Mouse (Mus musculus): ENCODE results near the gene Lyrm2. TPM values are rescaled to one million over a fixed set of nuclear protein-coding genes. Genes with fewer than 3 reads are reported as not detected.

Lyrm2 gene
- total RNA-seq (2014; rRNA removed) = 31.9 and 33.1 TPM in 2 replicates
- polyA plus RNA-seq (2015; fragmentation: Nextera tagmentation; extraction: Ambion mirVana) = 114 and 118 TPM in 2 replicates

- H3K4me2 ChIP-seq (ENCODE audit: low read depth, low read length) = peak within 1 kb of the TSS; percentile 75
- DNase-seq (ENCODE audit: low spot score) (peak; percentile 89), ATAC-seq (peak; percentile 95)
- no peaks in the 10 kb centered on the region for H3K9me3 ChIP-seq (ENCODE audit: low read length)
- H3K27me3 ChIP-seq (ENCODE audit: insufficient read depth, low read length) = no peaks in the 10 kb centered on the region
- H3K36me3 ChIP-seq (ENCODE audit: insufficient read depth, low read length) = no peaks in the 10 kb centered on the region
- peak within 1 kb of the TSS; percentile 98 for H3K27ac ChIP-seq
- 2% methylated on average over 53 of the region's 53 CpGs for WGBS
- peak within 1 kb of the TSS; percentile 88 for H3K9ac ChIP-seq (replicated peaks; ENCODE audit: low read length)
- peaks cover 7% of the 10 kb centered on the region; the same call in 1 of the 2 replicates for H3K4me1 ChIP-seq (ENCODE audit: insufficient read depth, low read length)
- TF ChIP-seq CTCF (IDR thresholded peaks at IDR 0.05; ENCODE audit: low read depth) = no peak
- H3K4me3 ChIP-seq (ENCODE audit: low read length) = peak within 1 kb of the TSS; percentile 82
Measured at GRCm38 (mm10) chr4:32799966-32800576, at the start of gene Lyrm2. Gene Lyrm2, plus strand, starts transcription at chr4:32800253.

- H3K4me3 ChIP-seq (ENCODE audit: low read length) = no peak overlapping the region
- H3K36me3 ChIP-seq (ENCODE audit: insufficient read depth, low read length) = peaks cover 59% of the 10 kb centered on the region
- DNase-seq (ENCODE audit: low spot score) (no peak), ATAC-seq (no peak)
- no peak overlapping the region for H3K9ac ChIP-seq (replicated peaks; ENCODE audit: low read length)
- H3K27me3 ChIP-seq (ENCODE audit: insufficient read depth, low read length) = no peaks in the 10 kb centered on the region
- H3K9me3 ChIP-seq (ENCODE audit: low read length) = no peaks in the 10 kb centered on the region
- 76% methylated on average over 1 of the region's 1 CpGs for WGBS
- H3K27ac ChIP-seq = no peak overlapping the region
- no peak overlapping the region for H3K4me2 ChIP-seq (ENCODE audit: low read depth, low read length)
- TF ChIP-seq CTCF (IDR thresholded peaks at IDR 0.05; ENCODE audit: low read depth) = no peak
- no peaks in the 10 kb centered on the region for H3K4me1 ChIP-seq (ENCODE audit: insufficient read depth, low read length)
Measured at GRCm38 (mm10) chr4:32750711-32751110, 49.3 kb upstream of the Lyrm2 start.

- no peak overlapping the region for H3K4me3 ChIP-seq (ENCODE audit: low read length)
- no peak overlapping the region for H3K27ac ChIP-seq
- no peaks in the 10 kb centered on the region for H3K9me3 ChIP-seq (ENCODE audit: low read length)
- no peak for TF ChIP-seq CTCF (IDR thresholded peaks at IDR 0.05; ENCODE audit: low read depth)
- H3K4me2 ChIP-seq (ENCODE audit: low read depth, low read length) = no peak overlapping the region
- ATAC-seq = no peak
- WGBS = 94% methylated on average over 2 of the region's 2 CpGs
- DNase-seq (ENCODE audit: low spot score) = no peak
- no peaks in the 10 kb centered on the region for H3K4me1 ChIP-seq (ENCODE audit: insufficient read depth, low read length)
- no peaks in the 10 kb centered on the region for H3K27me3 ChIP-seq (ENCODE audit: insufficient read depth, low read length)
- H3K36me3 ChIP-seq (ENCODE audit: insufficient read depth, low read length) = peaks cover 58% of the 10 kb centered on the region
- H3K9ac ChIP-seq (replicated peaks; ENCODE audit: low read length) = no peak overlapping the region
Measured at GRCm38 (mm10) chr4:32757430-32757829, 42.6 kb upstream of the Lyrm2 start.

GRCm38 (mm10) chr4:32767471-32767870 is 32.6 kb upstream of the Lyrm2 start:
- TF ChIP-seq CTCF (IDR thresholded peaks at IDR 0.05; ENCODE audit: low read depth) = no peak
- H3K9me3 ChIP-seq (ENCODE audit: low read length) = no peaks in the 10 kb centered on the region
- no peak overlapping the region for H3K4me3 ChIP-seq (ENCODE audit: low read length)
- 74% methylated on average over 7 of the region's 7 CpGs for WGBS
- H3K27ac ChIP-seq = no peak overlapping the region
- no peak overlapping the region for H3K4me2 ChIP-seq (ENCODE audit: low read depth, low read length)
- H3K9ac ChIP-seq (replicated peaks; ENCODE audit: low read length) = no peak overlapping the region
- H3K27me3 ChIP-seq (ENCODE audit: insufficient read depth, low read length) = no peaks in the 10 kb centered on the region
- no peak for ATAC-seq
- no peak for DNase-seq (ENCODE audit: low spot score)
- no peaks in the 10 kb centered on the region for H3K4me1 ChIP-seq (ENCODE audit: insufficient read depth, low read length)
- peaks cover 44% of the 10 kb centered on the region for H3K36me3 ChIP-seq (ENCODE audit: insufficient read depth, low read length)

GRCm38 (mm10) chr4:32768046-32768445 is 32.0 kb upstream of the Lyrm2 start:
- H3K4me2 ChIP-seq (ENCODE audit: low read depth, low read length) = no peak overlapping the region
- 93% methylated on average over 10 of the region's 10 CpGs for WGBS
- DNase-seq (ENCODE audit: low spot score) (no peak), ATAC-seq (no peak)
- H3K27ac ChIP-seq = no peak overlapping the region
- no peaks in the 10 kb centered on the region for H3K4me1 ChIP-seq (ENCODE audit: insufficient read depth, low read length)
- no peaks in the 10 kb centered on the region for H3K27me3 ChIP-seq (ENCODE audit: insufficient read depth, low read length)
- H3K9me3 ChIP-seq (ENCODE audit: low read length) = no peaks in the 10 kb centered on the region
- peaks cover 44% of the 10 kb centered on the region for H3K36me3 ChIP-seq (ENCODE audit: insufficient read depth, low read length)
- TF ChIP-seq CTCF (IDR thresholded peaks at IDR 0.05; ENCODE audit: low read depth) = no peak
- no peak overlapping the region for H3K4me3 ChIP-seq (ENCODE audit: low read length)
- H3K9ac ChIP-seq (replicated peaks; ENCODE audit: low read length) = no peak overlapping the region

- 98% methylated on average over 7 of the region's 7 CpGs for WGBS
- no peak overlapping the region for H3K9ac ChIP-seq (replicated peaks; ENCODE audit: low read length)
- H3K4me1 ChIP-seq (ENCODE audit: insufficient read depth, low read length) = no peaks in the 10 kb centered on the region
- no peak overlapping the region for H3K4me3 ChIP-seq (ENCODE audit: low read length)
- no peaks in the 10 kb centered on the region for H3K9me3 ChIP-seq (ENCODE audit: low read length)
- peak; percentile 62 for TF ChIP-seq CTCF (IDR thresholded peaks at IDR 0.05; ENCODE audit: low read depth)
- H3K36me3 ChIP-seq (ENCODE audit: insufficient read depth, low read length) = peaks cover 45% of the 10 kb centered on the region
- H3K4me2 ChIP-seq (ENCODE audit: low read depth, low read length) = no peak overlapping the region
- no peak for ATAC-seq
- no peaks in the 10 kb centered on the region for H3K27me3 ChIP-seq (ENCODE audit: insufficient read depth, low read length)
- no peak overlapping the region for H3K27ac ChIP-seq
- DNase-seq (ENCODE audit: low spot score) = no peak
Measured at GRCm38 (mm10) chr4:32770284-32770810, 29.7 kb upstream of the Lyrm2 start.

GRCm38 (mm10) chr4:32779996-32780395 is 20.1 kb upstream of the Lyrm2 start:
- no peak overlapping the region for H3K9ac ChIP-seq (replicated peaks; ENCODE audit: low read length)
- no peak for DNase-seq (ENCODE audit: low spot score)
- H3K27me3 ChIP-seq (ENCODE audit: insufficient read depth, low read length) = no peaks in the 10 kb centered on the region
- H3K4me3 ChIP-seq (ENCODE audit: low read length) = no peak overlapping the region
- ATAC-seq = no peak
- no peak for TF ChIP-seq CTCF (IDR thresholded peaks at IDR 0.05; ENCODE audit: low read depth)
- no peaks in the 10 kb centered on the region for H3K9me3 ChIP-seq (ENCODE audit: low read length)
- 96% methylated on average over 4 of the region's 4 CpGs for WGBS
- H3K4me1 ChIP-seq (ENCODE audit: insufficient read depth, low read length) = no peaks in the 10 kb centered on the region
- H3K36me3 ChIP-seq (ENCODE audit: insufficient read depth, low read length) = peaks cover 13% of the 10 kb centered on the region
- H3K27ac ChIP-seq = no peak overlapping the region
- no peak overlapping the region for H3K4me2 ChIP-seq (ENCODE audit: low read depth, low read length)

Measured in hindbrain, postnatal 0 days (tissue).